Mouse (Mus musculus): Measurements from ENCODE around the gene Olfr771.
"Not testable (repeated sequence)": the region's sequence is repeated elsewhere in the genome, so short reads cannot be mapped to it uniquely, and the experiment has no call there.

Olfr771 gene

DNA sequence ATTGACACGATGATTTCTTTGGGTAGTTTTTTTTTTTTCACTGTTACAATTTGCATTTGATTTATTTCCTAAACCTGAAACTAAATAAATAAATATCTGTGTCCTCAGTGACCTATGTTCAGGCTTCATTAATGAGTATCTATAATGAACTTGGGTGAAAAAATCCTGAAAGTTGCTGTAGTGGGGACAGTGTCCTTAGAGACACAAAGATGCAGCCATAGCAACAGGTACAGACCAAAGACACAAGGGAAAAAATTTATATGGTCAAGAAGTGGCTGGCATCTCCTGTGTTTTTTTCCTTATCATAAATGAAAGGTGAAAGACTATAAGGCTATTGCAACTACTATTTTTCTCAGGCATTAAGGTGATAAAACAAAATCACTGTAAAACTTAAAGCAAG, at the start of gene Olfr771:
Gene Olfr771 (minus strand): TSS at position 101 of the 400 bp plus-strand sequence.
- no peak for DNase-seq

DNA sequence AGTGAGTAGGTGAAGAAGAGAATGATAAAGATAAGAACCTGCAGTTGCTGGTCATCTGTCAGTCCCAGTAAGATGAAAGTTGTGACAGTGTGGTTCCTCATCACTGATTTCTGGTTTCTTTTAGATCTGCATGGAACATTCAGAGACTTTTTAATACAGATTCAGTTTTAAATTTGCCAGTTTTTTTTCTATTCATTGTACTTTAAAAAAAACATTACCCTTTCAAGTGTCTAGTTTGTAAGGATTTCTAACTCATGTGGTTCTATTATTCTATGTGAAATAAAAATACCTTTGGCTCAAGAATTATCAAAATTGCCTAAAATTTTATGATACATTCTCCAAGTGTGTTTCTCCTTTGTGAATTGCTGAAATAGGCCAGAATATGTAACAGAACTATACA, 22.8 kb upstream of the Olfr771 start, which contains the start of gene Olfr773:
Gene Olfr773 (minus strand): TSS at position 101 of the 400 bp plus-strand sequence.
- not testable (repeated sequence) for DNase-seq

DNA sequence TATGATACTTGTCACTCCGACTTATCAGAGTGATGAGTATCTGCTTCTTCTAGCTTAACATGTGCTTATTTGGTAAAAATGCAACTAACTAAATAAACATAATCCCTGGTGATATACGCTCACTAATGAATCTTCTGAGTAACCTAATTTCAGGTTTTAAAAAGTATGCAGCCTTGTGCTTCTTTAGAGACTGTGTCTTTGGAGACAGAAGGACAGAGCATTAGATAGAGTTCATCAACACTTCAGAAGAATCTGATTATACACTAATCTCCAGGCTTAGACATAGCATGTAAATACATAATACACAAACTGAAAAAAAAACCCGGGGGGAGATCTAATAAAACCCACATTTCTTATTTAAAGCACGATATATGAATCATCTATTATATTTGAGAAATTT, 13.3 kb upstream of the Olfr771 start, which contains the start of gene Olfr772:
Gene Olfr772 (minus strand): TSS at position 101 of the 400 bp plus-strand sequence.
- DNase-seq = not testable (repeated sequence)

DNA sequence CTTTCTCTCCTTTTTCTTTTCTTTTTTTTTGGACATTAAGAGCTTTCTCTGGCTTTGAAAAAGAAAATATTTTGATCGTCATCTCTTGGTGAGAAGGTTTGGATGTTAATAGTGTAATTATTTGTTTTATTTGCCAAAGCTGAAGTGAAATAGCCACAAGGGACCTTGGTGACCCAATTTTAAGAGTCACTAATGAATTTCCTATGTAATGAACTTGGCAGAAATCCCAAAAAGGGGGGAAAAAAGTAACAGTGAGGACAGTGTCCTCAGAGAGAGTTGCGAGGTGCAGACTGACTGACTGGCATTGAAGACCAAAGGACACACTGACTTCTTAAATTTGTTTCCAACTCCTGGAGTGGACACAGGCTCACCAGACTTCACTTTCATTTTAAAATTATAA, 25.7 kb downstream of the Olfr771 start, which contains the start of gene Olfr770:
Gene Olfr770 (minus strand): TSS at position 101 of the 400 bp plus-strand sequence.
- no peak for DNase-seq

DNA sequence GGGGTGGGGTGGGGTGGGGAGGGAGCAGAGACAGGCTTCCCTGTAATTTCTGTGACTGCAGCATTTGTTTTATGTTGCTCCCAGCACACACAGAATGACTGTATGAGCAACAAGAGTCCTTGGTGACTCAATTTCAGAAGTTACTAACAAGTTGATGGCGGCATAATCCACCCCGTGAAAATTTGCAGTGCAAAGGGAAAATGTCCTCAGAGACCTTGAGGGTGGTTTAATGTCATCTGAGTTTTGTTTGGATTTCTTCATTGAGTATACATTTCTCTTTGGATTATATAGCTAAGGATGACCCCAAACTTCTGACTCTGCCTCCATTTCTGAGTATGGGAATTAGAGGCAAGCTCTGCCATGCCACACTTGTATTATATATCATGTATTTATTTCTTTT, 46.8 kb downstream of the Olfr771 start, which contains the start of gene Olfr769:
Gene Olfr769 (minus strand): TSS at position 101 of the 400 bp plus-strand sequence.
- DNase-seq = no peak

DNA sequence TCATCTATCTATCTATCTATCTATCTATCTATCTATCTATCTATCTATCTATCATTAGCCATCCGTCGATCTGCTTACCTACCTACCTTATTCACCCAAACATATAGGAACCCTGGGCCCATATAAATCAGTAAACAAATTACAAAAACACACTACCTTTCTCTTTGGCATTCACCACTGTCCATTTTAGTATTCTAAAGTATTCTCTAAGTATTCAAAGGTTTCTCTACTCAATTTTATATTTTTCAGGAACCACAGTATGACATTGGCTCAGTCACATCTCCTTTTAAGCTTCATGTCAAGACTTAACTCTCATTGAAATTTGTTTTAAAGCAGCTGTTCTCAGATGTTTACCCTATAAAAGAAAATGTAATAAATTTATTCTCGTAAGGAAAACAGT, 49.4 kb downstream of the Olfr771 start:
- DNase-seq = no peak

Data from cerebellum, adult 9-11 months (tissue).